ENCODE assay signal across 9 mouse cellular contexts in genomic region chr9:71043899-71044298, GRCm38 (mm10).
A peak's percentile ranks its signal among the peaks of the same experiment; 100 is the strongest.
DNase-seq lines count a peak whose midpoint lies in the region; ATAC-seq lines count a peak whose summit lies in the region.
"Had no signal": no experiment of that assay in that cellular context is flagged by ENCODE, and none has a peak within 500 bp of the region (broad histone marks: within the 10 kb centered on the region; RNA-seq: fewer than 3 reads in every experiment).

No protein-coding gene starts in this region.

- no peak overlapping the region for H3K4me2 ChIP-seq in neural tube, embryonic 13.5 days
- no peak overlapping the region for H3K4me2 ChIP-seq in neural tube, embryonic 15.5 days
- H3K4me2 ChIP-seq in heart, embryonic 15.5 days = no peak overlapping the region
- H3K4me2 ChIP-seq: midbrain, embryonic 12.5 days had no signal

- no peaks in the 10 kb centered on the region for H3K27me3 ChIP-seq in heart, embryonic 10.5 days (ENCODE audit: insufficient read depth, poor library complexity, severe bottlenecking)
- no peaks in the 10 kb centered on the region for H3K27me3 ChIP-seq in neural tube, embryonic 13.5 days
- H3K27me3 ChIP-seq in neural tube, embryonic 15.5 days (replicated peaks) = no peaks in the 10 kb centered on the region
- H3K27me3 ChIP-seq in heart, embryonic 15.5 days = no peaks in the 10 kb centered on the region
- H3K27me3 ChIP-seq: midbrain, embryonic 12.5 days had no signal

- no peak overlapping the region for H3K27ac ChIP-seq in heart, embryonic 10.5 days
- H3K27ac ChIP-seq in neural tube, embryonic 13.5 days (replicated peaks) = no peak overlapping the region
- H3K27ac ChIP-seq in neural tube, embryonic 15.5 days (replicated peaks) = no peak overlapping the region
- H3K27ac ChIP-seq in heart, embryonic 15.5 days = no peak overlapping the region
- H3K27ac ChIP-seq: midbrain, embryonic 12.5 days had no signal

- 0 out of 2 replicates have a peak, but pooled peaks have one; percentile 40 for ATAC-seq in neural tube, embryonic 13.5 days (ENCODE audit: low read depth)
- ATAC-seq in neural tube, embryonic 15.5 days (ENCODE audit: low FRiP score) = no peak
- peak; percentile 39; the same call in 1 of the 2 replicates for ATAC-seq in heart, embryonic 15.5 days (replicated peaks; ENCODE audit: insufficient number of reproducible peaks, insufficient read depth, low FRiP score, low read depth)

- no peak overlapping the region for H3K9ac ChIP-seq in neural tube, embryonic 13.5 days
- no peak overlapping the region for H3K9ac ChIP-seq in neural tube, embryonic 15.5 days (replicated peaks)
- H3K9ac ChIP-seq in heart, embryonic 15.5 days = no peak overlapping the region
- H3K9ac ChIP-seq: midbrain, embryonic 12.5 days had no signal

- no peak overlapping the region for H3K4me3 ChIP-seq in heart, embryonic 10.5 days
- H3K4me3 ChIP-seq in neural tube, embryonic 13.5 days = no peak overlapping the region
- H3K4me3 ChIP-seq in neural tube, embryonic 15.5 days (replicated peaks) = no peak overlapping the region
- H3K4me3 ChIP-seq in heart, embryonic 15.5 days = no peak overlapping the region
- H3K4me3 ChIP-seq: midbrain, embryonic 12.5 days had no signal

- DNase-seq in heart, adult 11 months = peak; percentile 87
- DNase-seq in heart, embryonic 10.5 days (ENCODE audit: low spot score) = no peak
- peak; percentile 18 for DNase-seq in lung, postnatal 36 days
- no peak for DNase-seq in left cerebral cortex, adult 8-10 months (ENCODE audit: low spot score in 2 of 2)
- no peak for DNase-seq in spleen, adult 18-20 months

- H3K9me3 ChIP-seq in heart, embryonic 10.5 days = no peaks in the 10 kb centered on the region
- H3K9me3 ChIP-seq in neural tube, embryonic 13.5 days = no peaks in the 10 kb centered on the region; the same call in 1 of the 2 replicates
- no peaks in the 10 kb centered on the region for H3K9me3 ChIP-seq in neural tube, embryonic 15.5 days (replicated peaks)
- no peaks in the 10 kb centered on the region for H3K9me3 ChIP-seq in heart, embryonic 15.5 days (replicated peaks)
- H3K9me3 ChIP-seq: midbrain, embryonic 12.5 days had no signal

- H3K36me3 ChIP-seq in heart, embryonic 10.5 days = no peaks in the 10 kb centered on the region
- no peaks in the 10 kb centered on the region for H3K36me3 ChIP-seq in neural tube, embryonic 13.5 days
- no peaks in the 10 kb centered on the region for H3K36me3 ChIP-seq in neural tube, embryonic 15.5 days
- no peaks in the 10 kb centered on the region for H3K36me3 ChIP-seq in heart, embryonic 15.5 days
- H3K36me3 ChIP-seq: midbrain, embryonic 12.5 days had no signal

- H3K4me1 ChIP-seq in heart, embryonic 10.5 days = no peaks in the 10 kb centered on the region
- no peaks in the 10 kb centered on the region for H3K4me1 ChIP-seq in neural tube, embryonic 13.5 days (replicated peaks)
- H3K4me1 ChIP-seq in neural tube, embryonic 15.5 days = no peaks in the 10 kb centered on the region
- H3K4me1 ChIP-seq in heart, embryonic 15.5 days (replicated peaks) = no peaks in the 10 kb centered on the region
- H3K4me1 ChIP-seq: midbrain, embryonic 12.5 days had no signal

- 68% methylated on average over 1 of the region's 1 CpGs for WGBS in heart, embryonic 10.5 days
- 32% methylated on average over 1 of the region's 1 CpGs for WGBS in neural tube, embryonic 13.5 days
- WGBS in neural tube, embryonic 15.5 days = 21% methylated on average over 1 of the region's 1 CpGs
- WGBS in heart, embryonic 15.5 days = 35% methylated on average over 1 of the region's 1 CpGs

Comparison
In these comparisons a context has a peak if more than half of its experiments do, and no peak if none do; other contexts are left out.
1. DNase-seq: peak in heart, adult 11 months (single experiment) and lung, postnatal 36 days (single experiment); none in heart, embryonic 10.5 days (single experiment), left cerebral cortex, adult 8-10 months (0 of 2) and spleen, adult 18-20 months (0 of 2).